Mouse (Mus musculus) gastrocnemius, adult 2 months (tissue): Measurements from ENCODE around the gene Tmie. TPM values are rescaled to one million over a fixed set of nuclear protein-coding genes. Genes with fewer than 3 reads are reported as not detected.

ENCODE experiments used
- DNase-seq: peaks from one replicate; pipeline ENCODE4 v3.0.0; 2022
- H3K27ac ChIP-seq: fragments of 200-600 bp; 2 replicates; pipeline ENCODE4 v1.8.1; 2022; ENCODE audit warnings: mild to moderate bottlenecking
- H3K4me3 ChIP-seq: fragments of 200-600 bp; 2 replicates; pipeline ENCODE4 v1.8.1; 2022; ENCODE audit warnings: mild to moderate bottlenecking, moderate library complexity
- CTCF ChIP-seq: fragments of 200-600 bp; IDR thresholded peaks from 2 replicates; pipeline ENCODE4 v1.8.1; 2022; ENCODE audit warnings: antibody characterized with exemption, mild to moderate bottlenecking, moderate library complexity
- intact Hi-C: fragments of 180-260 bp; cut with DNase I; formaldehyde crosslinking; loops from one replicate; pipeline ENCODE4 v1.15.1; 2025
- long read RNA-seq, 2 experiments: library from polyadenylated mRNA; stranded (forward); transcript quantifications; one replicate each; pipeline ENCODE4 v2.0.0; 2021
- total RNA-seq, 2 experiments: library from RNA; stranded (reverse); gene quantifications; 2 replicates each; pipeline ENCODE4 v1.2.3; 2021

The Tmie gene
- total RNA-seq, result under 1 TPM; 0.41 to 0.70 TPM
- long read RNA-seq, experiment 1, partial matches to known transcripts, result 1 of 2 reads
- long read RNA-seq, experiment 1, other reads (novel, unspliced or antisense), result 1 of 2 reads
- long read RNA-seq, experiment 2, result 0 reads

DNA sequence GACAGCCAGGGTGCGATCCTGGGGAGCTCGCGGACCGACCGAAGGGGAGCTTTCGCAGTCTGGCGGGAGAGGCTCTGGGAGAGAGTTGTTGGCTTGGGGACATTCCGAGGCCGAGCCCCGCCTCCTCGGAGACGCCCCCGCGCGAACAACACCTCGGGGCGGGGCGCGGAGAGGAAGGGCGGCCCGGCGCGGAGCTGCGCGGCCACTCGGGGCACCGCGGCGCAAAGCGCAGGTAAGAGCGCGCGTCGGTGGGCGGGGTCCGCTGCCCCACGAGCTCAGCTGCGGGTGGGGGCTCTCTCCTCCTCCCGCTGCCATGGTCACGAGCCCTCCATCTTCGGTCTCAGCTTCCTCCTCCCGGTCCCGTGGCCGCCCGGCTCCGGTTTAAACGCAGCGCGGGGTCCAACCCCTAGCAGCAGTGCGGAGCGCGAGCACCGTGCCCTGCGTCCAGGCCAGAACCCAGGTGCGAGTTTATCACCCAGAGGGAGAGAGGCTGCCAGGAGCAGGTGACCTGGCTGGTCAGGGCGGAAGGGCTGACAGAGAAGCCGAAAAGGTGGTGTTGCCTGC is at the start of gene Tmie:
Tmie (minus strand) TSS at position 116 of the 564 bp plus-strand sequence.
- H3K27ac ChIP-seq, result peak within 1 kb of the TSS; percentile 91
- TF ChIP-seq CTCF, result no peak

GRCm38 (mm10) chr9:110922759-110923158 is 42.8 kb upstream of the Tmie start:
- TF ChIP-seq CTCF, result peak; percentile 98
- Histone ChIP-seq H3K27ac (no peak overlapping the region; the same call in 1 of the 2 replicates), H3K4me3 (no peak overlapping the region)
- DNase-seq, result peak; percentile 81
- intact Hi-C loops, result loop anchor here (2.0 kb wide), 3 partner anchors 32 to 150 kb away; no protein-coding TSS in a partner anchor

More for the DNA sequence above, at the start of gene Tmie:
- peak within 1 kb of the TSS; percentile 73 for H3K4me3 ChIP-seq
- DNase-seq, result peak; percentile 87
- intact Hi-C loops, result loop anchor here (5.0 kb wide), 1 partner anchor 72 kb away; the partner anchor contains the start of gene Lrrc2

GRCm38 (mm10) chr9:110920665-110921419 is 40.9 kb upstream of the Tmie start:
- TF ChIP-seq CTCF, result no peak

GRCm38 (mm10) chr9:110916786-110917185 is 36.9 kb upstream of the Tmie start, which contains the start of gene Fam240a:
Fam240a (minus strand) TSS chr9:110916861.
- intact Hi-C loops, result no loop called here
- Histone ChIP-seq H3K4me3 (no peak within 1 kb of the TSS), H3K27ac (no peak within 1 kb of the TSS)
- TF ChIP-seq CTCF, result no peak
- no peak for DNase-seq

More at GRCm38 (mm10) chr9:110920665-110921419, 40.9 kb upstream of the Tmie start:
- no peak for DNase-seq
- Histone ChIP-seq H3K4me3 (peak overlapping the region; percentile 51), H3K27ac (peak overlapping the region; percentile 69)
- intact Hi-C loops, result no loop called here

GRCm38 (mm10) chr9:110915466-110915865 is 35.6 kb upstream of the Tmie start:
- H3K27ac ChIP-seq, result no peak overlapping the region
- TF ChIP-seq CTCF, result no peak
- no peak overlapping the region for H3K4me3 ChIP-seq
- intact Hi-C loops, result no loop called here
- no peak for DNase-seq

DNA sequence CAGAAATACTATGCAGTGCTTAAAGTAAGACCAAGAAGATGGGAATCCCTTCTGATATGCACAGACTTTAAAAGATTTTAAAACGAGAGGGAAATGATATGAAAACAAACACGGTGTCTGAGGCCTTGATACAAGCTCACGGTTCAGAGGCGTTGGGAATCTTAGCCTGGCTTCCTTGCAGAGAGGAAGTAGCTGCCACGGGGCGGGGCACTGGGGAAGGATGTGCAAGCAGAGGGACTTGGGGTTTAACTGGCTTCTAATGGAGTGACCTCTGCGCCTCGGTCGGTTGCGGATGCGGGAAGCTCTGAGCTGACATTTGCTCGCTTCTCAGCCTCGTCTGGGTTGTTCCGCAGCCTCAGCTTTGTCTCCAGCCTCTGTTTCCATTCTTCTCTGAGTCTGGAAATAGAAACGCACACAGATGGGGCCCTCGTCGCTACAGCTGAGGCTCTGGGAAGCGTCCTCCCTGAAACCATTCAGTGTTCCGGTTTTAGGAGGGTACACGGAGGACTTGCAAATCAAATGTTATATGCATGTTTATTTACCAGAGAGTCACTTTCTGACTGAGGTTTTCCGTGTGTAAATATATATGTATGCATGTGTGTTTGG is 34.8 kb upstream of the Tmie start:
- TF ChIP-seq CTCF, result no peak
- Histone ChIP-seq H3K27ac (no peak overlapping the region), H3K4me3 (no peak overlapping the region)
- intact Hi-C loops, result no loop called here
- no peak for DNase-seq

GRCm38 (mm10) chr9:110909371-110909967 is 29.6 kb upstream of the Tmie start:
- Histone ChIP-seq H3K4me3 (no peak overlapping the region), H3K27ac (no peak overlapping the region)
- no peak for TF ChIP-seq CTCF
- DNase-seq, result no peak
- intact Hi-C loops, result no loop called here

DNA sequence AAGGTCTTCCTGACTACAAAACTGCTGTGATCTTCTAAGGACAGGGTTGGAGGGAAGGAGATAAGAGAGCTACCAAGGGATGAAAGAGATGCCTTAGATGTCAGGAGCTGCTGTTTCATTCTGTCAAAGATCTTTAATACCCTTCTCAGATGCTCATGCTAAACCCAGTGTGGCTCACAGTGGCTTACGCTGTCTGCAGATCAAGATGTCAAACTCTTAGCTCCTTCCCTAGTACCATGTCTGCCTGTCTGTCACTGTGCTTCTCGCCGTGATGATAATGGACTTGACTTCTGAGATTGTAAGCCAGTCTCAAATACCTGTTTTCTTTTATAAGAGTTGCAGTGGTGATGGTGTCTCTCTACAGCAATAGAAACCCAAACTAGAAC is 28.7 kb upstream of the Tmie start:
- no peak for DNase-seq
- Histone ChIP-seq H3K27ac (no peak overlapping the region), H3K4me3 (no peak overlapping the region)
- no peak for TF ChIP-seq CTCF
- intact Hi-C loops, result no loop called here

GRCm38 (mm10) chr9:110907838-110908630 is 28.1 kb upstream of the Tmie start:
- intact Hi-C loops, result no loop called here
- Histone ChIP-seq H3K27ac (no peak overlapping the region), H3K4me3 (no peak overlapping the region)
- DNase-seq, result no peak
- no peak for TF ChIP-seq CTCF

- H3K4me3 ChIP-seq, result no peak overlapping the region
- no peak for TF ChIP-seq CTCF
- DNase-seq, result no peak
- intact Hi-C loops, result no loop called here
- H3K27ac ChIP-seq, result no peak overlapping the region
Measured at GRCm38 (mm10) chr9:110907201-110907837, 27.4 kb upstream of the Tmie start.

- Histone ChIP-seq H3K4me3 (no peak overlapping the region), H3K27ac (no peak overlapping the region)
- intact Hi-C loops, result no loop called here
- no peak for DNase-seq
- no peak for TF ChIP-seq CTCF
Measured at GRCm38 (mm10) chr9:110902271-110902670, 22.4 kb upstream of the Tmie start.
